Mouse (Mus musculus) kidney, postnatal 0 days (tissue): ENCODE results near the gene Gm4305. TPM values are rescaled to one million over a fixed set of nuclear protein-coding genes. Genes with fewer than 3 reads are reported as not detected.
"Not testable (repeated sequence)": the region's sequence is repeated elsewhere in the genome, so short reads cannot be mapped to it uniquely, and the experiment has no call there.

ENCODE experiments used
- ATAC-seq: fragments of 200-750 bp; cut with Nextera tagmentation; replicated peaks from 2 replicates; pipeline ENCODE4 v1.8.0; 2017; ENCODE audit warnings: low read depth, moderate number of reproducible peaks, moderate TSS enrichment, moderate library complexity; ENCODE audit not compliant: low FRiP score
- DNase-seq: peaks from one replicate; pipeline ENCODE4 v3.0.0-alpha.2; 2016; ENCODE audit warnings: low spot score
- H3K27ac ChIP-seq: fragments of 300-500 bp; sonication (generic); 2 replicates; pipeline ENCODE4 v1.5.1; 2014; ENCODE audit warnings: mild to moderate bottlenecking
- H3K27me3 ChIP-seq: fragments of 300-500 bp; sonication (generic); 2 replicates; pipeline ENCODE4 v1.6.1; 2014; ENCODE audit warnings: low read length, mixed read lengths; ENCODE audit not compliant: insufficient read depth
- H3K36me3 ChIP-seq: fragments of 300-500 bp; sonication (generic); 2 replicates; pipeline ENCODE4 v1.6.1; 2014; ENCODE audit warnings: low read length, mixed read lengths; ENCODE audit not compliant: insufficient read depth
- H3K4me1 ChIP-seq: fragments of 300-500 bp; sonication (generic); replicated peaks from 2 replicates; pipeline ENCODE4 v1.6.1; 2014; ENCODE audit warnings: antibody characterized with exemption, low read length, mixed read lengths; ENCODE audit not compliant: insufficient read depth
- H3K4me2 ChIP-seq: fragments of 300-500 bp; sonication (generic); 2 replicates; pipeline ENCODE4 v1.6.1; 2014; ENCODE audit warnings: mild to moderate bottlenecking, low read length, moderate library complexity, mixed read lengths
- H3K4me3 ChIP-seq: fragments of 300-500 bp; sonication (generic); replicated peaks from 2 replicates; pipeline ENCODE4 v1.5.1; 2014; ENCODE audit warnings: low read depth, low read length
- H3K9ac ChIP-seq: fragments of 300-500 bp; sonication (generic); 2 replicates; pipeline ENCODE4 v1.6.1; 2014; ENCODE audit warnings: low read depth, low read length
- H3K9me3 ChIP-seq: fragments of 300-500 bp; sonication (generic); replicated peaks from 2 replicates; pipeline ENCODE4 v1.6.1; 2016; ENCODE audit warnings: low read length, inconsistent platforms, mixed read lengths
- WGBS: fragments of 180-500 bp; shearing (Covaris S2); extraction: QIAGEN DNeasy Blood & Tissue Kit; methylation state at CpG from one replicate; pipeline ENCODE4 v1.1.7; 2014; 5-methylcytosine and 5-hydroxymethylcytosine counted together
- polyA plus RNA-seq: library from polyadenylated mRNA; unstranded; fragments of >200 nt; fragmentation: Nextera tagmentation; extraction: Ambion mirVana; gene quantifications from 2 replicates; pipeline ENCODE4 v1.2.1, GENCODE M21; 2015

Gm4305 gene
- polyA plus RNA-seq, result not detected in 2 replicates

DNA sequence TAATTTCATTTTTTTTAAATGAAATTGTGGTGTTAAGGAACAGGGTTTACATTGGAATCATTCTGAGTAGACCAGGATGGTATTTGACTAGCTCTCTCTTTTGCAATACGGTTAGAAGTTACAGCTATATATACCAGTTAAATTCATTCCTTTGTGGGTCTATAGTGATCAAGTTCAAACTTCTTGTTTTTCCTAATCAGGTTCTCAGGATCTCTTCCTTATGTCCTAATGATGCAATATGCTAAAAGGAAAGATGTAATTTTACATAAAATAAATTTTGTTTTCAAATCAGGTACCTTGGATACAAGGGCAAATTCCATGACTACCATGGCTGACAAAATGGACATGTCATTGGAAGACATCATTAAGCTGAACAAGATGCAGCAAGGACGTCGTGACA, at the start of gene Gm4305:
Gm4305 (plus strand) TSS at position 301 of the 400 bp plus-strand sequence.
- H3K27ac ChIP-seq, H3K4me3 ChIP-seq, H3K27me3 ChIP-seq, H3K9ac ChIP-seq, H3K36me3 ChIP-seq, H3K4me1 ChIP-seq, H3K9me3 ChIP-seq, DNase-seq, ATAC-seq, H3K4me2 ChIP-seq: not testable (repeated sequence)
- WGBS, result no CpG with 5 or more reads among the region's 3 CpGs

DNA sequence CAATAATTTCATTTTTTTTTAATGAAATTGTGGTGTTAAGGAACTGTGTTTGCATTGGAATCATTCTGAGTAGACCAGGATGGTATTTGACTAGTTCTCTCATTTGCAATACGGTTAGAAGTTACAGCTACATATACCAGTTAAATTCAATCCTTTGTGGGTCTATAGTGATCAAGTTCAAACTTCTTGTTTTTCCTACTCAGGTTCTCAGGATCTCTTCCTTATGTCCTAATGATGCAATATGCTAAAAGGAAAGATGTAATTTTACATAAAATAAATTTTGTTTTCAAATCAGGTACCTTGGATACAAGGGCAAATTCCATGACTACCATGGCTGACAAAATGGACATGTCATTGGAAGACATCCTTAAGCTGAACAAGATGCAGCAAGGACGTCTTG, 15.5 kb upstream of the Gm4305 start, which contains the start of gene Gm4301:
Gm4301 (plus strand) TSS at position 301 of the 400 bp plus-strand sequence.
- not testable (repeated sequence) for H3K4me2 ChIP-seq, H3K4me1 ChIP-seq, ATAC-seq, H3K9ac ChIP-seq, DNase-seq, H3K27ac ChIP-seq, H3K36me3 ChIP-seq, H3K4me3 ChIP-seq, H3K27me3 ChIP-seq, H3K9me3 ChIP-seq
- WGBS, result no CpG with 5 or more reads among the region's 2 CpGs

DNA sequence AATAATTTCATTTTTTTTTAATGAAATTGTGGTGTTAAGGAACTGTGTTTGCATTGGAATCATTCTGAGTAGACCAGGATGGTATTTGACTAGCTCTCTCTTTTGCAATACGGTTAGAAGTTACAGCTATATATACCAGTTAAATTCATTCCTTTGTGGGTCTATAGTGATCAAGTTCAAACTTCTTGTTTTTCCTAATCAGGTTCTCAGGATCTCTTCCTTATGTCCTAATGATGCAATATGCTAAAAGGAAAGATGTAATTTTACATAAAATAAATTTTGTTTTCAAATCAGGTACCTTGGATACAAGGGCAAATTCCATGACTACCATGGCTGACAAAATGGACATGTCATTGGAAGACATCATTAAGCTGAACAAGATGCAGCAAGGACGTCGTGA, 10.4 kb upstream of the Gm4305 start, which contains the start of gene Gm4302:
Gm4302 (plus strand) TSS at position 301 of the 400 bp plus-strand sequence.
- H3K36me3 ChIP-seq, H3K4me3 ChIP-seq, H3K27ac ChIP-seq, H3K9me3 ChIP-seq, H3K4me2 ChIP-seq, ATAC-seq, DNase-seq, H3K9ac ChIP-seq, H3K27me3 ChIP-seq, H3K4me1 ChIP-seq: not testable (repeated sequence)
- no CpG with 5 or more reads among the region's 3 CpGs for WGBS

DNA sequence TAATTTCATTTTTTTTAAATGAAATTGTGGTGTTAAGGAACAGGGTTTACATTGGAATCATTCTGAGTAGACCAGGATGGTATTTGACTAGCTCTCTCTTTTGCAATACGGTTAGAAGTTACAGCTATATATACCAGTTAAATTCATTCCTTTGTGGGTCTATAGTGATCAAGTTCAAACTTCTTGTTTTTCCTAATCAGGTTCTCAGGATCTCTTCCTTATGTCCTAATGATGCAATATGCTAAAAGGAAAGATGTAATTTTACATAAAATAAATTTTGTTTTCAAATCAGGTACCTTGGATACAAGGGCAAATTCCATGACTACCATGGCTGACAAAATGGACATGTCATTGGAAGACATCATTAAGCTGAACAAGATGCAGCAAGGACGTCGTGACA, 5.2 kb upstream of the Gm4305 start, which contains the start of gene Gm4303:
Gm4303 (plus strand) TSS at position 301 of the 400 bp plus-strand sequence.
- H3K9ac ChIP-seq, H3K9me3 ChIP-seq, ATAC-seq, H3K4me1 ChIP-seq, DNase-seq, H3K4me3 ChIP-seq, H3K27ac ChIP-seq, H3K4me2 ChIP-seq, H3K27me3 ChIP-seq, H3K36me3 ChIP-seq: not testable (repeated sequence)
- no CpG with 5 or more reads among the region's 3 CpGs for WGBS

DNA sequence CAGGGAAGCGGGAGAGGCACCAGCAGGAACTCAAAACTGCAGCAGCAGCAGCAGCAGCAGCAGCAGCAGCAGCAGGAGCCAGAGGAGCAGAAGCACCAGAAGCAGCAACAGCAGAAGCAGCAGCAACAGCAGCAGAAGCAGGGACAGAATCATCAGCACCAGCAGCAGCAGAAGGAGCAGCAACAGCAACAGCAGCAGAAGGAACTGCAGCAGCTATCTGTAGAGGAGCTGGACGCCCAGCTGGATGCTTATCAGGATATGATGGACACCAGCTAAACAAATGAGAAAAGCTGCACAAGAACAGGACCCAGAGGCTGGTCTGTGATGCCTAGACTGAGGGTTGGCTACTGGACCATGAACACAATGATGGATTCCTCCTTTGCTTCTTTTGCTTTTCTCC, 5.9 kb downstream of the Gm4305 start:
- not testable (repeated sequence) for DNase-seq, H3K4me1 ChIP-seq, H3K36me3 ChIP-seq, H3K4me2 ChIP-seq, H3K27ac ChIP-seq, ATAC-seq, H3K4me3 ChIP-seq, H3K9ac ChIP-seq, H3K27me3 ChIP-seq, H3K9me3 ChIP-seq
- WGBS, result 62% methylated on average over 1 of the region's 2 CpGs

DNA sequence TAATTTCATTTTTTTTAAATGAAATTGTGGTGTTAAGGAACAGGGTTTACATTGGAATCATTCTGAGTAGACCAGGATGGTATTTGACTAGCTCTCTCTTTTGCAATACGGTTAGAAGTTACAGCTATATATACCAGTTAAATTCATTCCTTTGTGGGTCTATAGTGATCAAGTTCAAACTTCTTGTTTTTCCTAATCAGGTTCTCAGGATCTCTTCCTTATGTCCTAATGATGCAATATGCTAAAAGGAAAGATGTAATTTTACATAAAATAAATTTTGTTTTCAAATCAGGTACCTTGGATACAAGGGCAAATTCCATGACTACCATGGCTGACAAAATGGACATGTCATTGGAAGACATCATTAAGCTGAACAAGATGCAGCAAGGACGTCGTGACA, 10.1 kb downstream of the Gm4305 start, which contains the start of gene Gm4307:
Gm4307 (plus strand) TSS at position 301 of the 400 bp plus-strand sequence.
- H3K4me2 ChIP-seq, H3K36me3 ChIP-seq, H3K9ac ChIP-seq, H3K27me3 ChIP-seq, H3K4me3 ChIP-seq, ATAC-seq, H3K27ac ChIP-seq, H3K4me1 ChIP-seq, H3K9me3 ChIP-seq, DNase-seq: not testable (repeated sequence)
- WGBS, result no CpG with 5 or more reads among the region's 3 CpGs

DNA sequence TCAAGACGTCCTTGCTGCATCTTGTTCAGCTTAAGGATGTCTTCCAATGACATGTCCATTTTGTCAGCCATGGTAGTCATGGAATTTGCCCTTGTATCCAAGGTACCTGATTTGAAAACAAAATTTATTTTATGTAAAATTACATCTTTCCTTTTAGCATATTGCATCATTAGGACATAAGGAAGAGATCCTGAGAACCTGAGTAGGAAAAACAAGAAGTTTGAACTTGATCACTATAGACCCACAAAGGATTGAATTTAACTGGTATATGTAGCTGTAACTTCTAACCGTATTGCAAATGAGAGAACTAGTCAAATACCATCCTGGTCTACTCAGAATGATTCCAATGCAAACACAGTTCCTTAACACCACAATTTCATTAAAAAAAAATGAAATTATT, 31.6 kb downstream of the Gm4305 start, which contains the start of gene Gm4312:
Gm4312 (minus strand) TSS at position 101 of the 400 bp plus-strand sequence.
- not testable (repeated sequence) for H3K27me3 ChIP-seq, ATAC-seq, H3K36me3 ChIP-seq, H3K27ac ChIP-seq, H3K4me3 ChIP-seq, H3K4me1 ChIP-seq, H3K9ac ChIP-seq, H3K4me2 ChIP-seq, DNase-seq, H3K9me3 ChIP-seq
- WGBS, result no CpG with 5 or more reads among the region's 2 CpGs

Other genes with a start within 250 kb of the Gm4305 start
- gene Gm4301, start 15.4 kb upstream of the Gm4305 start, polyA plus RNA-seq, result not detected in 2 replicates
- not detected in 2 replicates for gene Gm4302, start 10.3 kb upstream of the Gm4305 start, polyA plus RNA-seq
- gene Gm4303, start 5.1 kb upstream of the Gm4305 start, polyA plus RNA-seq, result not detected in 2 replicates
- not detected in 2 replicates for gene Gm4307, start 10.2 kb downstream of the Gm4305 start, polyA plus RNA-seq
- not detected in 2 replicates for gene Gm4312, start 31.5 kb downstream of the Gm4305 start, polyA plus RNA-seq
- 13.9 and 15.6 TPM in 2 replicates for gene Tmtc3, start 136.3 kb downstream of the Gm4305 start, polyA plus RNA-seq
- gene Cep290, start 136.5 kb downstream of the Gm4305 start, polyA plus RNA-seq, result 4.6 and 5.0 TPM in 2 replicates
- 10.1 and 11.3 TPM in 2 replicates for gene 4930430F08Rik, start 239.3 kb downstream of the Gm4305 start, polyA plus RNA-seq
- not detected in 2 replicates for gene 1700017N19Rik, start 239.4 kb downstream of the Gm4305 start, polyA plus RNA-seq